Mouse (Mus musculus) adrenal gland, postnatal 4 days (tissue): Measurements from ENCODE around the gene Pxdn. TPM values are rescaled to one million over a fixed set of nuclear protein-coding genes. Genes with fewer than 3 reads are reported as not detected.

ENCODE experiments used
- DNase-seq, 2 experiments: peaks; one replicate each; pipeline ENCODE4 v3.0.0; 2021 to 2022; ENCODE audit warnings: low spot score in 2 of 2, mixed read lengths in 2 of 2
- total RNA-seq, 2 experiments: library from RNA; stranded (reverse); gene quantifications; 2 replicates each; pipeline ENCODE4 v1.2.3; 2021

The Pxdn gene
- total RNA-seq, 2 experiments from 2014 or later = 115 to 134 TPM

DNA sequence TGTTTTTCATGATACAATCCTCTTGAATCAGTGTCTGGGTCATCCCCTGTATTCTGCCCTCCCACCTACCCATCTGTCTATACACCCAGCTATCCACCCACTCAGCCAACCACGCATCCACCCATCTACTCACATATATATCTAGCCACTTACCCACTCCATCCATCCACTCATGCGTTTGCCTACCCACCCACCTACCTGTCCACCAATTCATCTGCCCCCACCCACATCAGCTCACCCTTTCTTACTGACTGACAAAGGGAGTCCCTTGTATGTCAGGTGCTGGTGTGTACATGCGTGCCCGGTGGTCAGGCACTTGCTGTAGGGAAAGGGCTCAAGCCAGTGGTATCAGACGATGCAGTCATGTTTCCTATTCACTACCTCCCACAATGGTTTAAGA is 14.1 kb downstream of the Pxdn start:
- DNase-seq = no peak

DNA sequence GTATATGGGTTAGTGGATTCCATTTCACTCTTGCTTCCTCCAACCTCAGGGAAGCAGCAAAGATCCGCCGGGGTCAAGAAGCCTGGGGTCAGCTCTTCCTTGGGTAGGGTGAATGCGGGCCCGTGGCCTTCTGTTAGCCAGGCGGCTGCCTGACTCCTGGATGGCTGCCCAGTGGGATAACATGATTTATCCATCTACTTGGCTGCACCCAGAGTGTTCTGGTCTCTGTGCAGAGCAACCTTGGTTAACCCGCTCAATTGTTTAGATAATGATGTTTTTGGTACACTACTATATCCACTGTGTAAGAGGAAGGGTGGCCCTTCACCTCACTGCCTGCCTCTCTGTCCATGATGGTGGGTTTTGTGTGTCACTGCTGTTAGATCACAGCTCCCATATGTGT is 14.7 kb downstream of the Pxdn start:
- DNase-seq = peak; percentile 34 to 54

DNA sequence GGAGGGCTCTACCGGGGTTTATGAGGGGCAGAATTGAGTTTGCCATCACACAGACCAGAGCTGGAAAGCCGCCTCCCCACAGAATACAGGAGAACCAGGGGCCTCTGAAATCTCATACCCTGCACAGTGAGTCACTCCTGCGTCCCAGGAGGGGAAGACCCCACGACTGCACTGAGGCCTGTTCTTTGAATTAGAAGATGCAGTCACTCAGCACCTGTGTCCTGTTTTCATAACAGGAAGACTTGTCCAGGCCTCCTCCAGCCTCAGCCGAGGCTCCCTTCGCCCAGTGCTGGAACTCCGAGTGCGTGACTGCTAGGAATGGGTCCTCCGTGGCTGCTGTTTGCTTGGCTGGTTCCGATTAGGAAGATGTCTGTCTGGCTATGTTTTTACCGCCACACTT is 16.6 kb downstream of the Pxdn start:
- no peak for DNase-seq

DNA sequence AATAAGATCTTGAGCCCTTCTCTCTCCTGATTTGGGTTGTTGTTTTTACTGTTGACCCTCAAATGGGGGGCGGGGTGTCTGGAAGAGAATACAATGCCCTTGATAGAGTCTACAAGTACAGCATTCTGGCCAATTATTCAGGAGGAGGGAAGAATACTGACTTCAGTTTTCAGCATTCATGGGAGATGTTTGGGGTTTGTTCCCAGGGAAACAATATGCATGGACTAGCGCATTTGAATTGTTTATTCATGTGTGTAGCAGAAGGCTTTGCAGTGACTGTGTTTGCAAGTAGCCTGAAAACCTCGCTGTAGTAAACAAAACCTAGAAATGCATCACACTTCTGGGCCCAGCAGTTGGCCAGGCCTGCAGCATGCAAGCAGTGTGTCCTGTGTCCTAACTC is 17.1 kb downstream of the Pxdn start:
- DNase-seq = no peak

DNA sequence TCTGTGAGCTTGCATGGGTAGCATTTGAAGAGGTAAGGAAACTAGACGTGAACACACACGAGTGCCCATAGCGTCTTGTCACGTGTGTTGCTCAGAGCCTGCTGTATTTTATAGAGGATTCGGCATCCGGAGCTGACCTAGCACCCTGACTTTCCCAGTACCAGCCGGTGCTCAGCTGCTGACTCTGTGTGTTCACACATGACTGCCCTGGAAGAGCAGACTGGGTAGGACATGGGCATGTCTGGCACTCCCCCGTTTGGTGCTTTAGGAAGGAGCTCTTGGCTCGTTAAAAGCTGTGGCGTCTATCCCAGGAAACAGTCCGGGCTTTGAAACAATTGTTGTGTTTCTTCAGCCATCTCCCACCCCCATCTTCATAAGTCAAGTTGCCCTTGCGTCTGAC is 19.6 kb downstream of the Pxdn start:
- no peak for DNase-seq

DNA sequence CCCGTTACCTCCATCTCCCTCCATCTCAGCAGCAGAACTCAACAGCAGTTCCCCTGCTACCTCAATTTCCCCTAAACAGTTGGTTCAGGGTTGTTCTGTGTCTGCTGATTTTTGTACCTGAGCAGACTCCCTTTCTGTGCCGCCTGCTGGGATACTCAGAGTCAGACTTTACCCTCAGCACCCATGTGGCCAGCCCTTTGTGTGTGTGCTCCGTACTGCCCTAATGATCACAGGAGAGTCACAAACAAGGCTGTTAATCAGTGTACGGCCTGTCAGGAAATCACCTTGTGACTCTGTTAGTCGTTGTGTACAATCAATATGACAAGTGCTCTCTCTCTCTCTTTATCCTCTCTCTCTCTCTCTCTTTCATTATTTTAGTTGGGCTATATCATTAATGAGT is 21.2 kb downstream of the Pxdn start:
- DNase-seq = no peak

DNA sequence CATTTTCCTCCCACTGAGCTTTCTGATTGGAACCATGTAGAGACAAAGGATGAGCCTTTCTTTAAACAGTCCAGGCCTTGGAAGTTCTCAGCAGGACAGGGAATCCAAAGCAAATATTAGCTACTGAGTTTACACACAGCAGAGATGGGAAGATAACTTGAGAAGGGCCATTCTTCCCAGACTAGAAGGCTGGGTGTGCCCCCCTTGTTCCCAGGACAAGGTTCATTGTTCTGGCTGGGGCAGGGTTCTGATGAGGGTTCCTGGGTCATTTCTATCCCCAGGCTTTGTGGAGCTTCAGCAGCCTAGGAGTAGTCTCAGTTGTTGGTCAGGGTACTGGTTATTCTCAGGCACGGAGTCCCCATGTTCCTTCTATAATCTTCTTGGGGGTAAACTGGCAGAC is 23.6 kb downstream of the Pxdn start:
- DNase-seq = no peak

DNA sequence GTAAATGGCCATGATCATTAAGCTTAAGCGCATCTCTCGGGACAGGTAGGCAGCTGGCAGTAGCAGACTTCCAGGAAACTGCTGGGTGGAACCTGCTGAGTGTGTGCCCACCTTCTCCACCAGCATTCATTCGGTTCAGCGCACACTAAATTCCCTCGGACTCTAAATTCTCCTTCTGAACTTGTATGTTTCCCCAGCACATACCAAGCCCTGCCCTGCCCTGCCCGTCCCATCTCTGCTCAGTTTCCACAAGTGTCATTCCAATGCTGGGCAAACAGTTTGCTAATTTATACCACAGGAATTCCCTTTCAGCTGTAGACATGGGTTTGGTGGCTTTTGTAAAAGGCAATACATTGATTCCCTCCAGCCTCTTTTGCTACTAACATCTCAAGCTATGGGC is 27.6 kb downstream of the Pxdn start:
- DNase-seq = no peak

DNA sequence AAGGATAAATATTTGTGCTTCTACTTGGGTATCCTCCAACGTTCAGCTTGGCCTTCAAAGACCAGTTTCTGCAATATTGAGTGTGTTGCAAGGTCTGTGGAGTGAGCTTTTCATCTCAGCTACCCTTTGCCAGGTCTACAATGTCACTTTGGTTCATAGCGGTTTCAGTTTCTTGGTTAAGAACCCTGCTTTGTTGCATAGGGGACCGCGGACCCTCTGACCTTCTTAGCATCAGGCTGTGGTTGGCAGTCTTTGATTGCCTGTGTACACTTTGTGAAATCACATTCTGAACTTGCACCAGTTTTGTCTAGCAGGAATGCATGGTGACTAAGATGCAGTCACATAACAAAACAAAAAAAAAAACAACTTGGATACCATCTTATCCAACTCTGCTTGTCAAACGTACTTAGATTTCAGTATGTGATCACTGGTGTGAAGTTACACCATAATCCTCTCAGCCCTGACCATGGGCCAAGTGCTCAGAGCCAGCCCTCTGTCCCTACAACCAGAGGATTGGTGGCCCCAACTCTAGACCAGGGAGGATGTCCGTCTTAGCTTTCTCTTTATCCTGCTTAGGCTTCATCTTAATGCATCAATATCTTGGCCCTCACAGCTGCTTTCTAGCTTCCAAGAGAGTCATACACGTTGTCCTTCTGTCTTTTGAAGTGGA is 34.5 kb downstream of the Pxdn start:
- no peak for DNase-seq

DNA sequence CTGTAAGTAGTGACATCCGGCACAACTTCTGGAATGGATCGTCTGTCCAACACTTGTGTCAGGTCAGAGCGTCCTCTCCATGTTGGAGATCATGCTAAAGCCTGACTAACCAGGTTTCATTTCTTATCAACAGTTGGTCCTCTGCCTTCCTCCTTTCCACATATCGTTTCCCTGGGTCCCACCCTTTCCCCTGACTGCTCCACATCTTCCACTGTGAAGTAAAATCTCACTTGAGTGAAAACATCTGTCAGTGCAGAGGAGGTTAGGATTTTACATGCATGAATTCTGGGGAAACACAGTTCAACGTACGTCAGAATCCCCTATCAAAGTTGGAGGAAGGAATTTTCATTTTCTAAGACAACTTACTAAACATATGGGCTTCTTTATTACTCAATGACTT is 35.1 kb downstream of the Pxdn start:
- no peak for DNase-seq

DNA sequence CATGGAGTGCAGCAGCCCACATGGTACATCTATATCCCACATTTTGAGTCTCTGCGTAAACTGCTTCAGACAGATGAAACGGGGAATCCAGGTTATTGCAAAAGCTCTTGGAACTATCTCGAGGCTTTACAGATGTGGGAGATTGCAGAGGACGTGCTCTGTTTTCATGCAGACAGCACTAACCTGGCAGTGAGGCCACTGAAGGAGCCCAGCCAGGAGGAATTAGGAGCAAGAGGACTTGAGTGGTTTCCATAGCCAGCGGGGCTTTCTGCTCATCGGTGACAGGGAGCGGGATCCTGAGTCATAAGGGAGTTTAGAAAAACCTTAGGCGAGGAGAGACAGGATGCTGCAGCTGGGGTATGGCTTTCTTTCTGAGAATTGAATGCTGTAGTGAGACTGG is 42.7 kb downstream of the Pxdn start:
- no peak for DNase-seq

DNA sequence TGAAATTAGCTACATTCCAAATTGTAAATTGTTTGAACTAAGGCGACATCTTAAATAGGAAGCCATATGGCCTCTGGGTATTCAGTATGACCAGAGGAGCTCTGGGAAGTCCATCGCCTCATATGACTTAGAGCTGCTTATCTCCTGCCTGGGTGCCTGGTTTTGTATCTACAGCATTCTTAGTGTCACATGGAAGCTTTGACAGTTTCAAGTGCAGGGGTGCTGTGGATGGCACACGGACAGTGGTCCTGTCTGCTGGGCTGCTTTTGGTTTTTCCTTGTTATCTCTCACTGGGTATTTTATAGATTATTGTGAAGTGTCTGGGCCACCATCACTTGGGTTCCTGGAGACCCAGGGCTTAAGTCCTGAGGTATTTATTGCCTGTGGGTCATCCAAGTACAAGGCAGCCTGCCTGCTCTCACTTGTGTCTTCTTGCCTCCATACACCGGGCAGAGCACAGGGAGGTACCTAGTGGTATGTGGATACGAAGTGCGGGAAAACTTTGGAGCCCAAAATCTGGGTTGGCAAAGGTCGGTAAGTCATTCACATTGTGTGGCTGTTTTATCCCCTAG is 44.4 kb downstream of the Pxdn start:
- DNase-seq = no peak

DNA sequence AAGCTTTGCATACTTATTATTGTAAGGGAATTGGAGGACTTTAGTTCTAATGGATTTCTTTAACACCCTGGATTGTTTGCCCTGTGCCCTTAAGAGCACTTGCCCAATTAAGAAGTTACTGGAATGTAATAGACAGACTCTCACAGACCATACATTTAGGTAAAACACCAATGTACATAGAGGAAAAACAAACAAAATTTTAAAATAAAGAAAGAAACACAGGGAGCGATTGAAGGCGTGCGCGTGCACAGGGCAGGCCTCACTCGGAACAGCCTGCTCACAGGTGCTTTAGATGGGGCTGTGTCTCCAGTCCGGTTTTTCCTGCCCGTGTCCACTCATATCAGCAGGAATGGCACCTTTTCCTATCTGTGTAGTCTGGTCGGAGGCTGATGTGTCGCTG is 45.8 kb downstream of the Pxdn start:
- DNase-seq = no peak

DNA sequence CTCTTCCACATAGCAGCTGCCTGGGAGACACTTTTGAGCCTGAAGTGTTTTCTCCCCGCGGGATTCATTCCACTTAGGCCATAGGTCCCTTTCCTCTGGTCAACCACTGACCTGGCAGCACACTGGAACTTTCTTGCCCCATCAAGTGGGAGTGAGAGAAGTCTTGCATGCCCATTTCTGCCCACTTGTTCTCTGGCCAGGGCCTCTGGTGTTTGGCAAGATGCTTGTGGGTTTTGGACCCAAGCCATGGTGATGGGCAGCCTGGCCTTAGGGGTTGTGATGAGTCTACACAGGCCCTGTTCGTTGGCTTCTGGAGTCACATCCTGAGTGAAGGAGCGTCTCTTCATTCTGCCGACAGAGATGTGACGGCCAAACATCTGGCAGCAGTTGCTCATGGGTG is 47.7 kb downstream of the Pxdn start:
- DNase-seq = no peak

DNA sequence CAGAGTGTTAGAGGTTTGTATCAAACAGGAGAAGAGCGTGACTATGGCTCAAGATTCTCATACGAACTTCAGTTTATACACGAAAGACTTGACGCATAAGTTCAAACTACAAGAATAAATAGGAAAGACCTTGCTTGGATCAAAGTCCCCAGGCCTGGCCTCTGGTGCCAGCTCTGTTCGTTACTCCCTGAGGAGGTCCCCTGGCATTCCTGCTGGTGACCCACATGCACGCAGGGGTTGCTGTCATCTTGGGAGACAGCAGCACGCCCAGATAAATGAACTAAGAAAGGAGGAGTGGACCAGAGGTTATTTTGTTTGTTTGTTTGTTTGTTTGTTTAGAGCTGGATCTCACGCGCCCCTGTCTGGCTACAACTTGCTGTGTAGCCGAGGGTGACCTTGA is 48.8 kb downstream of the Pxdn start:
- no peak for DNase-seq

DNA sequence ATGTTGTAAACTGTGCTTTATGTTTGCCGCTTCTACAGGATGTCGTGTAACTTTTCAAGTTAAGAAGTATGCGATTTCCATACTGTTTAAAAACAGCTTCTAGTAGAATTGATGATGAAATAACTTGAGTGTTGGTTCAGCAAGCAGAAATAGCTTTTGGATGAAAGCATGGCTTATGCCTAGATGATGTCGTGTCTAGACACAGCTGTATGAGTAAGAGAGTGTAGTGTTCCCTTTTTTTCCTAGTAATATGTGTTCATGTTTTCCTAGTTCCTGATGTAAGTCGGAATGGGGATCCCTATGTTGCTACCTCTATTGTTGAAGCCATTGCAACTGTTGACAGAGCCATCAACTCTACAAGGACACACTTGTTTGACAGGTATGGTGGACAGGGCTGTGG is 61.5 kb downstream of the Pxdn start:
- DNase-seq = no peak

DNA sequence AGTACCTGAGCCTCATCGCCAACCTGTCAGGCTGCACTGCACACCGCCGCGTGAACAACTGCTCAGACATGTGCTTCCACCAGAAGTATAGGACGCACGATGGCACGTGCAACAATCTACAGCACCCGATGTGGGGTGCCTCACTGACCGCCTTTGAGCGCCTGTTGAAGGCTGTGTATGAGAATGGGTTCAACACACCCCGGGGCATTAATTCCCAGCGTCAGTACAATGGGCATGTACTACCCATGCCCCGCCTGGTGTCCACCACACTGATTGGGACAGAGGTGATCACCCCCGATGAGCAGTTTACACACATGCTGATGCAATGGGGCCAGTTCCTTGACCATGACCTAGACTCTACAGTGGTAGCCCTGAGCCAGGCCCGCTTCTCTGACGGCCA is 64.5 kb downstream of the Pxdn start:
- no peak for DNase-seq

DNA sequence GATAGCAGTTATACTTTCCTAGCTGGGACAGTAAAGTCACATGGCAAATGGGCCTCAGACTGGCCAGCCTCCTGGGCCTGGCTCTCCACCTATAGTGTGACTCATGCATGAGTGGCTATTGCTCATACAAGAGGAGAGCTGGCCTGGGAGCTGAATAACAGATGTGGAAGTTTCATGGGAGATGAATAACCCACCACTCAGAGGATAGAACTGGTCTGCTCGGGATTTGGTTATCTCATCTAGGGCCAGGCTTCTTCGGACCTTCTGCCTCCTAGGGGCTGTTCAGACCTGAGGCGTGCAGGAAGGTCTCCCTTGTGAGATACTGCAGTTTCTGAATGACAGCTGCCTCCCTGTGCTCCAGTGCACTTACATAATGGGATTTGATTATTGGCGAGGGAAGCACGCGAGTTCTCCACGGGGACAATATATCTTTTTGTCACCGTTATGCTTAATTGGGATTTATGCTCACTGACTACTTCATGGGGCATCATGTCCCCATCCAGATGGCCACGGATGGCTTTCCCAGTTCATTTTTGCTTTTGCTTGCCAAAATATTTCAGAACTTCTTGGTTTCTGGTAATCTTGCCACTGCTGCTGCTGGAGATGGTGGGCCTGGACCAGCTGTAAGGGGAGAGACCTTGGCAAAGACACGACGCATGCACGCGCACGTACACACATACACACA is 66.4 kb downstream of the Pxdn start:
- DNase-seq = no peak

DNA sequence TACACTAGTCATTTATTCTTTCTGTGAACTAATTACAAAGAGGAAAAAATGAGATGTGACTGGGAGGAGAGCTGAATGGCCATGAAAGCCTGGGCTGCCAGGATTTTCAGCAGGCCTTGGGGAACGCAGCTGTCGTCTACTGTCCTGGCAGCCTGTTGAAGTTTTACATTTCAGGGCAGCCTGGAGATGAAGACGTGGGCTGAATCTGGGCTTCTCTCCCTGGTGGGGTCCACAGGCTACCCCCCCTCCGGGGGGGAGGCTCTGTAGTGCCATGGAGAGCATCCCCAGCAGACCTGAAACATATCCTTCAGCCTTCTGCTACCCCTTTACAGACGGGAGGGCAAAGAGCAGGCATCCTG is 66.9 kb downstream of the Pxdn start:
- DNase-seq = no peak

DNA sequence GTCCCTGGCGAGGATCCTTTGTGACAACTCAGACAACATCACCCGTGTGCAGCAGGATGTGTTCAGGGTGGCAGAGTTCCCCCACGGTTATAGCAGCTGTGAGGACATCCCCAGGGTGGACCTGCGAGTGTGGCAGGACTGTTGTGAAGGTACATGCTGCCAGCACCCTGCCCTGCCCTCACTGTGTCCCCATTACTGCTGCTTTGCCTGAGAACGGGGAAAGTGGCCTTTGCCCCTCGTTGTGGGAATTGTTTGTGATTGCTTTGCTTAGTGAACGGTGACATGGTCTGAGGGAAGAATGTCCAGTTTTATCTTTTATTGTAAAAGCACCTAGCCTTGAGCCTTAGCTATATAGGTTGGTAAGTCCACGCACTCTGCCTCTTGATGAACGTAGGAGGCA is 69.2 kb downstream of the Pxdn start:
- no peak for DNase-seq

DNA sequence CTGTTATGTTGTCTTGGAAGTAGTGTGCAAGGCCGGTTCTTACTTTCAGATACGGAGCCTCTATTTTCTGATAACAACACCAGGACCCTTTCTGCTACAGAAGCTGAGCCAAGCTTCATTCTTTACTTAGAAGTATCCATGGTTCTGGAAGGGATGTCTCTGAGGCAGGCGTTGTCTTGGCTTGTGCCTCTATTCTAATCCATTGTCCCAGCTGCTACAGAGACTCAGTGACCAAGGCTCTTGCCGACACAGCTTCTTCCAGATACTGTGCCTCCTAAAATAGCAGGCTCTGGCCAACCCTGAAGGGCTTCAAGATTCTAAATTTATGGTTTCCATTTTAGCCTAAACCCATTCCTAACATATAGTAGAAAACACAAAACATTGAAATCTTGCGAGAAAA is 71.3 kb downstream of the Pxdn start:
- DNase-seq = no peak

DNA sequence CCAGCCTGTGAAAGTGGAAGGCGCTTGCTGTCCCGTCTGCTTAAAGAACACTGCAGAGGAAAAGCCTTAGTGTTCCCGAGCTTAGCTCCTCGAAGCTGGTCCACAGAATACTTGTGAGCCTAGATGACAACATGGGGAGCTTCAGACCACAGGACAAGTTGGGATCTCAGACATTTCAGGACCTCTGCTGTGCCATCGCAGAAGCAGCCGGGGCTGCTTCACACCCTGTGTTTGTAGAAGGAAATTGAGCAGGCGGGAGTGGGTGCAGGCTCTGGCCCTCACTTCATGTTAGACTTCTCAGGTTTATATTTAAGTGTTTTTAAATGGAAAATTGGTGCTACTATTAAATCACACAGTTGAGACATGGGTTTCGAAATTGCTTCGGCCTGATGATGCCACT is 78.1 kb downstream of the Pxdn start:
- no peak for DNase-seq

DNA sequence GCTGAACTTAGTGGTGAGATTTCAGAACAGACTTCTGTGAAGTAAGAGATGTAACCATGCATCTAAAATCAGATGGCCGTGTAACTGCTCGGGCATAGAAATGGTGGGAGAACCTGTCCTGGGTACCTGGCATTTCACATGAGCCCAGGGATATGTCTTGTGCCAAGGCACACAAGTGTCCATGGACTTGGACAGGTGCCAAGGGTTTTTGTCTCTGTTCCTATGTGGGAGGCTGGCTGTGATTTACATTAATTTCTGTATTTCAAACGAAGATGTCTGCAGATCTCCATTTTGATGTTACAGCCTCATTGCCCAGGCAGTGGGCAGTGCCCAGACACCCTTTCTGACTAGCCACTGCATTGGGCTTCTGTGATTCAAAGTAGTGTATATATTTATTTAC is 79.7 kb downstream of the Pxdn start:
- DNase-seq = no peak
